Mouse (Mus musculus): ENCODE results near the gene Rabepk. TPM values are rescaled to one million over a fixed set of nuclear protein-coding genes. Genes with fewer than 3 reads are reported as not detected.
A peak's percentile ranks its signal among the peaks of the same experiment; 100 is the strongest.
"Not testable (repeated sequence)": the region's sequence is repeated elsewhere in the genome, so short reads cannot be mapped to it uniquely, and the experiment has no call there.

The Rabepk gene
- total RNA-seq, 4 experiments from 2014 or later = 36.7 to 46.4 (median 37.5) TPM

DNA sequence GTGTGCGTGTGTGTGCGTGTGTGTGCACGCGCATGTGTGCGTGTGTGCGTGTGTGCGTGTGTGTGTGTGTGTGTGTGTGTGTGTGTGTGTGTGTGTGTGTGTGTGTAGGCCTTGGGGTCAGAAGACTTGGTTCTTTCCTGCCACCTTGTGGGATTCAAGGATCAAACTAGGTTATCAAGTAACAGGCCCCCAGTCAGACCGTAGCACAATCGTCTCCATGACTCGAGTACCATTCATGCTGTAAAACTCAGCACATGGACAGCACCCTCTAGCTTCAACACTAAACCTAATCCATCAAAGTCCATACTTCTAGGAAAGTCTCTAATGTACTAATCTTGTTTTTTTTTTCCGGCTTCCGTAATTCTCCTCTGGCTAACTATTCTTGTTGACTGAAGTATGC lies 34.9 kb downstream of the Rabepk start:
- DNase-seq (ENCODE audit: low spot score in 2 of 2) = no peak

DNA sequence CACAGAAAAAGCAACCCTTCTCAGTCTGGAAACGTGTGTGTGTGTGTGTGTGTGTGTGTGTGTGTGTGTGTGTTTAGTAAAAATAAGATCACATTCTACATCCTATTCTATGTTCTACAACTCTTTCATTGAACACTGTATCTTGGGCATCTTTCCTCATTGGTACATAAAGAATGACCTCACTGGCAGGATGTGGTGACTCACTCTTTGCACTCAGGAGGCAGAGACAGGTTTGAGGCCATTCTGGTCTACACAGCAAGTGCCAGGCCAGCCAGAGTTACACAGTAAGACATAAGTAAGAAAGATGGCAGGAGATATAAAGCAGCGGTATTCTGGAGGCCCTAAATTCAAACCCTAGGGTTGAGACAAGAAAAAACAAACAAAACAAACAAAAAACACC lies 36.8 kb downstream of the Rabepk start:
- DNase-seq (ENCODE audit: low spot score in 2 of 2) = no peak

DNA sequence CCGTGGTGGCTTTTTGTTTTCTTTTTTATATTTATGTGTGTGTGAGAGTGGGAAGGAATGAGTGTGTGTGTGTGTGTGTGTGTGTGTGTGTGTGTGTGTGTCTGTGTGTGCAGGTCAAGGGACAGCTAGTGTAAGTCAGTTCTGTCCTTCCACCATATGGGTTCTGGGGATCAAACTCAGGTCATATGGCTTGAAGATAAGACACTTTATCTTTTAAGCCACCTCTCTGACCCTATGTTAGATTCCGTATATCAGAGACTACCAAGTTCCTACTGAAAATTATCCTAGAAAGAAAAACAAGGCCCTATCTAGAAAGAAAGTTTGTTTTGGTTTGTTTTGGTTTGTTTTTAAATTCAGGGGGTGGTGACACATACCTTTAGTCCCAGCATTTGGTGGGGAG lies 37.5 kb downstream of the Rabepk start:
- DNase-seq (ENCODE audit: low spot score in 2 of 2) = no peak

DNA sequence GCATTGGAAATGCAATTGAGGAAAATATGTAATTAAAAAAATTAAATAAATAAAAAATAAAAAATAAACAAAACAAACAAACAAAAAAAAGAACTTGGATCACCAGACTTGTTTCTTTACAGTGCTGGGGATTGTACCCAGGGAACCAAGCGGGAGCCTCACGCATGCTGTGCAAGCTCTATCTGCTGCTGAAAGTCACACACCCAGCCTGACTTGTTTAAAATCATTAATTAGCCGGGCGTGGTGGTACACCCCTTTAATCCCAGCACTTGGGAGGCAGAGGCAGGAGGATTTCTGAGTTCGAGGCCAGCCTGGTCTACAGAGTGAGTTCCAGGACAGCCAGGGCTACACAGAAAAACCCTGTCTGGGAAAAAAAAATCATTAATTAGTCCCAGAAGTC lies 38.4 kb downstream of the Rabepk start:
- DNase-seq (ENCODE audit: low spot score in 2 of 2) = not testable (repeated sequence)

DNA sequence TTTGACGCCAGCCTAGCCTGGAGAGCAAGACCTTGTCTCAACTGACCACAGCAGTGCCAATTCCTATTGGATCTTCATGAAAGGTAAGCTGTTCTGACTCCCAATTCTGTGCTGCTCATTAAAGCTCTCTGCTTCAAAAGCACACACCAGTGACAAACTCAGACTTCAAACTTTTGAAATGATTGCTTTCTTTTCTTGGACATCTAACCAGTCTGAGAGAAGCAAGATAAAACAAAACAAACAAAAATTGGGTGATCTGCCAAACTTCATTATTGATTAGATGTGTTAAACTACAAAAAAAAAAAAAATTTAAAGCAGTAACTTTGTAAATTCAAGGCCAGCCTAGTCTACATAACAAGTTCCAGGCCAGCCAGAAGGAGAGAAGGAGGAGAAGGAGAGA lies 42.4 kb downstream of the Rabepk start:
- DNase-seq (ENCODE audit: low spot score in 2 of 2) = no peak

DNA sequence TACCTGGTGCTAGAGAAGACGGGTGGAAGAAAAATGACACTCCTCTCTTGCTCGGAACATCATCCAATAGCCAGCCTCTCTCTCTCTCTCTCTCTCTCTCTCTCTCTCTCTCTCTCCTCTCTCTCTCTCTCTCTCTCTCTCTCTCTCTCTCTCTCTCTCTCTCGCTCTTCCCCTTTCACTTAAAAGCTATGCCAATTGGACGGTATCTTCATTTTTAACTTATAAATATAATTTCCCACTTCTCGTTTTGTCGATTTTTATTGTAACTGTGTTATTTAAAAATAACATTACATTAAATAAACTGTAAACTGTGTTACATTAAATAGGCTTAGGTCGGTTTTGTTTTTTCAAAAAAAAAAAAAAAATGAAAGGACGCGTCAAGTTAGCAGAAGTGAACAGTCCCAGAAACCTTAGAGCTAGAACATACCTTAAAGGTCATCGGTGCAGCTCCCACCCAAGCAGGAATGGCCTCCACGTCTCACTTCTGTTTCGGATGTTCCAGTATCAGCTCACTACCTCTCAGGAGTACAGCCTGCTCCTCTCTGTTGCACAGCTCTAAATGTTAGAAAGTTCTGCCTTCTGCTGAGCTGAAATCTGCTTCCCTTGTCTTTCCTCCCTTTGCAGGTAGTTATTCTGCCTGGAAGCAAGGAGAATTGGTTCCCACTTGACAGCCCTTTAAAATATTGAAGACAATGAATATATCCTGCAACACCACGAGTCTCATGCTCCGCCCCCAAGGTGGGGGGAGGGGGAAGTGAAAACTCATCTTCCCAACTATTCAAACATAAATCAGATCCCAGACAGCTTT lies 45.0 kb downstream of the Rabepk start, which contains the start of gene Gapvd1:
Gapvd1 (minus strand) TSS at position 682 of the 808 bp plus-strand sequence.
- DNase-seq (ENCODE audit: low spot score in 2 of 2) = no peak

DNA sequence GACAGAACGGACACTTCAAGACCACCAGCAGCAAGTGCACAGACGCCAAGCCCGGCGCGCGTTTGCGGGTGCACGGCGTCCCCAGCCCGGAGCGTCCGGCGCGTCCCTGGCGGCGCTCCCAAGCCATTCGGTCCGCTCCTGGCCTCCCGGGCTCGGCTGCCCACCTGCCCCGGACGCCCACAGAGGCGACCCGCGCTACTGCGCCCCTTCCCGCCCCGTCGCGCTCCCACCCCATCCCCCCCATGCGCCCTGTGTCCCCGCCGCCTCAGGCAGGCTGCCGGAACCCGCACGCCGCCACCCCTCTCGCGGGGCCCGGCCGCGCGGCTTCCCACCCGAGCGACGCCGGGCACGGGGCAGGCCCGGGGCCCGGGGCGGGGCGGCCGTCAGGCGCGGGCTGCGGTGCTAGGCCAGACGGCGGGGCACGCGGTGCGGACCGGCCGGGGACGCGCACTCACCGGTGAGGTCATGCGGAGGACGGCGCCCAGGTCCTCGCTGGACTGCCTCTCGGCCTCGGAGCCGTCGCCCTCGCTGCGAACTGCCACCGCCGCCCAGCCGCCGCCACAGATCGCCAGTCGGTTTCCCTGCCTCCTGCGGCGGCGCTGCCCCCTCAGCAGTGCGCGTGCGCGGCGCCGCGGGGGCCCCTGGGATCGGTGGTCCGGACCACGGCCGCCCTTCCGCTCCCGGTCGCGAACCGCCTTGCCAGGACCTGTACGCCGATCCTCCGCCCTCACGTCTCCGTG lies 45.7 kb downstream of the Rabepk start:
- peak; percentile 53 to 68 for DNase-seq (ENCODE audit: low spot score in 2 of 2)

DNA sequence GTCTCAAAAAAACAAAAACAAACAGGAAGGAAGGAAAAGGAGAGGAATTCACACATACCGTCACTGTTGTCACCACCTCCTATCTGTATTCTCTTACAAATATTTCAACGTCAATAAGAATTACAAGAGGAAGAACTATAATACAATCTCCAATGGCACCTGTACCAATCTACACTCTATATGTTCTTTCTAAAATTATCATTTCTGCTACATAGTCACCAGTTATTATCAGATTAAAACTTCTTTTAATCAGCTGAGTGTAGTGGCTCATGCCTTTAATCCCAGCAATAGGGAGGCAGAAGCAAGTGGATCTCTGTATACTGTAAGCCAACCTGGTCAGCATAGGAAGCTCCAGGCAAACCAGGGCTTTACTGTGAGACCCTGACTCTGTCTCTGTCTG lies 49.5 kb downstream of the Rabepk start:
- DNase-seq (ENCODE audit: low spot score in 2 of 2) = no peak

DNA sequence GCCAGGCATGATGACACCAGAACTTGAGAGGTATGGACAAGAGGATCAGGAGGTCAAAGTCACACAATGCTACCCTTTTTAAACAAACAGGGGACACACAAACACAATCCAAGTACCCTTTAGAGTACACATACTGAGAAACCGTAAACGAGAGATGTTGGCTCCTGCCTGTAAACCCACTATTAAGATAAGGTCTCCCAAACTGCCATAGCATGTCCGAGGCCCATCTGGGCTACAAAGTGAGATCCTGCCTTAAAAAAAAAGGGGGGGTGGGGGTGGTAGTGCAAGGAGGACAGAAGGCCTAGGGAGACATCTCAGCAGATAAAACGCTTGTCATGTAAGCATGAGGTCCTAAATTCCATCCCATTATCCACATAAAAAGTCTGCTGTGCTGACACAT lies 51.2 kb downstream of the Rabepk start:
- no peak for DNase-seq (ENCODE audit: low spot score in 2 of 2)

DNA sequence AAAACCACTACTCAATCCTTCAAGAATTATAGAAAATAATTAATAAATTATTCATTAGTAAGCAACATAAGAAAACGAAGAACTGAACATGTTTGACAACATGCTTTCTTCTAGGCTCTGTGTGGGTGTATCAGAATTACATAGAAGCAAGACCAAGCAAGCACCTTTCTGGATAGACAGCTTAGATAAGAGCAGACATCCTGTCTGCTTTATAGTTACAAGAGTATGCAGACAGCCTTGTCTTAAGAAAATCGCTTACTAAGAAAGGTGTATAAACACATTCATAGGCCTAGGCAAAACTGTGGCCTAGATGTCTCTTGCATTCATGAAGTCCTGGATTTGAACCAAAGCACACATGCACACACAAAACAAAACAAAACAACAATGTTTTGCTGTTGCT lies 54.0 kb downstream of the Rabepk start:
- no peak for DNase-seq (ENCODE audit: low spot score in 2 of 2)

DNA sequence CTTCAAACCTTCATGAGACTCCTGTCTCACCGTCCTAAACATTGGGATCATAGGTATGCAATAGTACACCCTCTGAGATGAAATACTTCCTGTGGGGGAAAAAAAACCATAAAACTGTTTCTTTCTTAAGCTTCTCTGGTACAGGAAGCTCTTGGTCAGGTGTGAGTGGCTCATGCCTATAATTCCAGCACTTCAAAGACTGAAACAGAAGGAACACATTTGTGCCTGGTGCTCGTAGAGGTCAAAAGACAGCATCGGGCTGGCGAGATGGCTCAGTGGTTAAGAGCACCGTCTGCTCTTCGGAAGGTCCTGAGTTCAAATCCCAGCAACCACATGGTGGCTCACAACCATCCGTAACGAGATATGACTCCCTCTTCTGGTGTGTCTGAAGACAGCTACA lies 55.2 kb downstream of the Rabepk start:
- DNase-seq (ENCODE audit: low spot score in 2 of 2) = no peak

DNA sequence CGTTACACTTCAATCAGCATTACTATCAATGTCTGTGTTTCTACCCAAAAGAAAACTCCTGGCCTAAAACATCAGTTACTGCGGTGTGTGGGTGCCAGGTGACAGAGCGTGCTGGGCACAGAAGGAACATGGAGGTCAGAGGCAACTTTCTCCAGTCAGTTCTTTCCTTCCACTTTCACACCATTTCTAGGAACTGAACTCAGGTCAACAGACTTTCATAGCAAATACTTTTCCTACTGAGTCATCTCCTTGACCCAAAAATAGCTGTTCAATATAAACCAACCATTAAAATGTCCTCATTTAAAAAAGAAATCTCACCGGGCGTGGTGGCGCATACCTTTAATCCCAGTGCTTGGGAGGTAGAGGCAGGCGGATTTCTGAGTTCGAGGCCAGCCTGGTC lies 57.0 kb downstream of the Rabepk start:
- no peak for DNase-seq (ENCODE audit: low spot score in 2 of 2)

DNA sequence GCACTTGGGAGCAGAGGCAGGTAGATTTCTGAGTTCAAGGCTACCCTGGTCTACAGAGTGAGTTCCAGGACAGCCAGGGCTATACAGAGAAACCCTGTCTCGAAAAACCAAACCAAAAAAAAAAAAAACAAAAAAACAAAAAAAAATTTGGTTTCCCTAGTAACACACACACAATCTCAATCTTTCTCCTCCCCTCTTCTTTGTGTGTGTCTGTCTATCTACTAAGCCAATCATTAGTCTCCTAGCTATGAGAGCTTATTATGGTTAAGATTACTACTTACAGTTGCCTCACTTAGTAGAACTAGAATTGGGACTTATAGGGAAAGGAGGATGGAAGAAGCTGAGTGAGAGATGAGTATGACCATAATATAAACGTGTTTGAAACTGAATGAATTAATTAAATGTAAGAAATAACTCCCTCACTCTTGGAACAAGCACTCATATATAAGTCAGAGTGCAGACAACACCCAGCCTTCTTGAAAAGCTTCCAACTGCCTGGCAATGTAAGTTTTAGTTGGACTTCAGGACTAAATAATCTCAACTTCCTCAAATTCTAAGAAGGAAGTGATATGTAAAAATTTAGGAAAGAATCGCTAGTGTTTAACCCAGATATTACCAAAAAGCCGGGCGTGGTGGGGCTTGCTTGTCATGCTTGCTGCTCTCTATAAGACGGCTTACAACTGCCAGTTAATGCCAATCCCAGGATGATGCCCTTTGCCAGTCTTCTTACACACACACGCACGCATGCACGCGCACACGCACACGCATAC lies 58.1 kb downstream of the Rabepk start:
- no peak for DNase-seq (ENCODE audit: low spot score in 2 of 2)

DNA sequence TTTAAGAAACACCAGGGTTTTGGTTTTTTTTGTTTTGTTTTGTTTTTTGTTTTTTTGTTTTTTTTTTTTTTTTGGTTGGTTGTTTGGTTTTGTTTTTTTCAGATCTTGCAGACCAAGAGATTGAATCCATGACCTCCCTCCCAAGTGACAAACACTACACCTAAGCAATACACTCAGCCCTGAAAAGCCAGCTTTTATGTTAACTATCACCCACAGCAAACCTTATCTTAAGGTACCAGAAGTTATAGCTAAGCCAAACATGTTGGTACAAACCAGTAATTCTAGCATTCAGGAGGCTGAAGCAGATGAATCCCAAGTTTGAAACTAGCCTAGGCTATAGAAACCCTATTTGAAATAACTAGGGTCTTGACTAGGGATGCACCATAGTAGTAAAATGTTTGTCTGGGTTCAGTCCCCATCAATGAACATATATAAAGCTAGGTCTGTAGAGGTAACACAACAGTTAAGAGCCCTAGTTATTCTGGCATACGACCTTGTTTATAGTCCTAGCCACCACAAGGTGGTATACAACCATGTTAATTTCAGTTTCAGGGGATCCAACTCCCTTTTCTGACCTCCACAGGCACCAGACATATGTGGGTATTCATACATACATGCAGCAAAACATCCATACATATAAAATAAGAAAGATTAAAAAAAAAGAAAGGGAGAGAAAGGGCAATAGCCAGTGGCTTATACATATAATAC lies 59.9 kb downstream of the Rabepk start:
- DNase-seq (ENCODE audit: low spot score in 2 of 2) = no peak

DNA sequence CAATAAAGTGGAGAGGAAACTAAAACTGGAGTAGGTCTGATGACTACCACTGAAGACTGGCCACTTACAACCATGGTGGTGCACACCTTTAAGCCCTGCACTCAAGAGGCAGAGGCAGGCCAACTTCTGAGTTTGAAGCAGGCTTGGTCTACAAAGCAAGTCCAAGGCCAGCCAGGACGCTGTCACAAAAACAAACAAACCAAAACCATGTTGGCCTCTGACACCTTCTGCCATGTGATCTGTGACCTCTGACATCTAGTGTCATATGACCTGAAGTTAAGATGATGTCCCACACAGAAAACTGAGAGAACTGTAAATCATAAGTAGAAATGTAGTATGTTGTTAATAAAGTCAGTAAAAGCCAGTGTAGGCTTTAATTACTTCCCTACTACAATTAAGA lies 61.8 kb downstream of the Rabepk start:
- DNase-seq (ENCODE audit: low spot score in 2 of 2) = no peak

DNA sequence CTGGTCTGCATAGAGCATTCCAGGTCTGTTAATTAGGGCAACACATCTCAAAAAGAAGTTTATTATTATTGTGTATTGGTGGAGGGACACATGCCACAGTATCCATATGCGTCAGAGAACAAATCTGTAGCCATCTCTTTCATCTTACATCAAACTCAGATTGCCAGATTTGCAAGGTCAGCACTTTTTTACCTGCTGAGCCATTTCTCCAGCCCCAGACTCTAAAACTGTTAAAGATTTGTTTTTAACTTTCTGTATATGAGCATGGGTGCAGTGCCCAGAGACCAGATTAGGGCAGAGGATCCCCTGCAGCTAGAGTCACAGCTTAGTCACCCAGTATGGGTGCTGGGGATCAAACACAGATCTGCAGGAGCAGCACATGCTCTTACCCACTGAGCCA lies 63.1 kb downstream of the Rabepk start:
- no peak for DNase-seq (ENCODE audit: low spot score in 2 of 2)

Other genes starting within 250 kb of the Rabepk start
- gene Gapvd1, start 44.7 kb downstream of the Rabepk start, total RNA-seq (2022) = 100 to 1,000 TPM in 2 of 4 experiments, 10 to 100 TPM in 2; 84.9 to 115 (median 99.1) TPM
- 100 to 1,000 TPM; 196 to 459 (median 340) TPM for gene Hspa5, start 27.9 kb downstream of the Rabepk start, total RNA-seq (2022)
- gene Fbxw2, start 26.4 kb upstream of the Rabepk start, total RNA-seq (2022) = 10 to 100 TPM; 72.9 to 81.7 (median 77.2) TPM
- not detected for gene Gm34653, start 33.1 kb upstream of the Rabepk start, total RNA-seq (2022)
- under 1 TPM; 0.28 to 0.91 (median 0.43) TPM for gene Cutal, start 74.5 kb upstream of the Rabepk start, total RNA-seq (2022)
- 10 to 100 TPM; 40.0 to 53.1 (median 45.1) TPM for gene Psmd5, start 75.1 kb upstream of the Rabepk start, total RNA-seq (2022)
- 1 to 10 TPM; 1.1 to 2.1 (median 1.7) TPM for gene Phf19, start 114.1 kb upstream of the Rabepk start, total RNA-seq (2022)
- gene Traf1, start 161.9 kb upstream of the Rabepk start, total RNA-seq (2022) = 1 to 10 TPM; 3.5 to 6.1 (median 4.5) TPM

Measured in layer of hippocampus, adult 8-10 months (tissue).